Mouse (Mus musculus) cerebellum, adult 18-20 months (tissue): ENCODE measurements around the gene Ist1.

Source experiments
- DNase-seq, 2 experiments: peaks; one replicate each; pipeline ENCODE4 v3.0.0; 2021

The Ist1 gene

GRCm38 (mm10) chr8:109693146-109693900, at the start of gene Ist1:
Ist1 (minus strand) TSS chr8:109693260.
- DNase-seq = peak; percentile 98

- no peak for DNase-seq
Measured at GRCm38 (mm10) chr8:109738049-109738380, 45.0 kb upstream of the Ist1 start.

- DNase-seq = peak; percentile 79 to 89
Measured at GRCm38 (mm10) chr8:109737237-109738048, 44.4 kb upstream of the Ist1 start, which contains the start of gene Atxn1l. Atxn1l (minus strand) TSS chr8:109737739.

DNA sequence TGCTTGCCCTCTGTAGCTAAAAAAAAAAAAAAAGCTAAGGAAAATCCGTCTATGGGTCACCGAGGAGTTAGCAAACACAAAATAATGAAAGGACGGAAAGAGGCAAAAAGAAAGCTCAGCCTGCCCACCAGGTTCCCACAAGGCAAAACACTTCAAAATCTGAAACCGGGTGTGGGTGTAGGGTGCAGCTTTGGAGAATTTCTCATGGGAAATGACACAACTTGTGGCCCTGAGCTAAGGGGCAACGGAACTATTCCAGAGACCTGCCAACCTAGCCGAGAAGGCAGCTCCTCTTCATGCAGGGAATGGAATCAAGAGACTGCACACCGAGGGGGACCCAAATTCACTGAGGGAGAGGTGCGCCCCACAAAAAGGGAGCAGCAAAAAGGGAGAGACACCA, 43.8 kb upstream of the Ist1 start:
- no peak for DNase-seq

GRCm38 (mm10) chr8:109734018-109734417, 41.0 kb upstream of the Ist1 start:
- DNase-seq = no peak

GRCm38 (mm10) chr8:109731012-109731411, 38.0 kb upstream of the Ist1 start:
- no peak for DNase-seq

GRCm38 (mm10) chr8:109725106-109725505, 32.0 kb upstream of the Ist1 start:
- DNase-seq = no peak

- no peak for DNase-seq
Measured at GRCm38 (mm10) chr8:109714961-109715360, 21.9 kb upstream of the Ist1 start.

GRCm38 (mm10) chr8:109712521-109712920, 19.5 kb upstream of the Ist1 start:
- no peak for DNase-seq

GRCm38 (mm10) chr8:109707921-109708320, 14.9 kb upstream of the Ist1 start:
- no peak for DNase-seq

DNA sequence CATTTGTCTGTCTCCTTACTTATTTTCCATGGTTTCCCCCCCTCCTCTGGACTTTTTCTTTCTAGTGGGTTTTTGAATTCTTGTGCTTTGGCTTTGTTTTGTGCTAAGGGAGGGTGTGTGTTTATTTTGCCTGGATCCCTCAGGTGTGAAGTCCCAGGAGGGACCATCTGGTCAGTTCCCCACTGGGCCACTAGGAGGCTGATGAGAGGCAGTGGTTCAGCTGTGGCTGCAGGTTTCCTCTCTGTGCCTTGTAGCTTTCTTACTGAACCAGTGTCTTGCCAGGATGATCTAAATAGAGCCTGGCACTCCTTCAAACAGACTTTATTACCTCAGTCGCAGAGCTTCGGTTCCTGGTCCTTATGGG, 13.8 kb upstream of the Ist1 start:
- DNase-seq = peak; percentile 81

GRCm38 (mm10) chr8:109706076-109706873, 13.2 kb upstream of the Ist1 start:
- DNase-seq = peak; percentile 28 to 51

DNA sequence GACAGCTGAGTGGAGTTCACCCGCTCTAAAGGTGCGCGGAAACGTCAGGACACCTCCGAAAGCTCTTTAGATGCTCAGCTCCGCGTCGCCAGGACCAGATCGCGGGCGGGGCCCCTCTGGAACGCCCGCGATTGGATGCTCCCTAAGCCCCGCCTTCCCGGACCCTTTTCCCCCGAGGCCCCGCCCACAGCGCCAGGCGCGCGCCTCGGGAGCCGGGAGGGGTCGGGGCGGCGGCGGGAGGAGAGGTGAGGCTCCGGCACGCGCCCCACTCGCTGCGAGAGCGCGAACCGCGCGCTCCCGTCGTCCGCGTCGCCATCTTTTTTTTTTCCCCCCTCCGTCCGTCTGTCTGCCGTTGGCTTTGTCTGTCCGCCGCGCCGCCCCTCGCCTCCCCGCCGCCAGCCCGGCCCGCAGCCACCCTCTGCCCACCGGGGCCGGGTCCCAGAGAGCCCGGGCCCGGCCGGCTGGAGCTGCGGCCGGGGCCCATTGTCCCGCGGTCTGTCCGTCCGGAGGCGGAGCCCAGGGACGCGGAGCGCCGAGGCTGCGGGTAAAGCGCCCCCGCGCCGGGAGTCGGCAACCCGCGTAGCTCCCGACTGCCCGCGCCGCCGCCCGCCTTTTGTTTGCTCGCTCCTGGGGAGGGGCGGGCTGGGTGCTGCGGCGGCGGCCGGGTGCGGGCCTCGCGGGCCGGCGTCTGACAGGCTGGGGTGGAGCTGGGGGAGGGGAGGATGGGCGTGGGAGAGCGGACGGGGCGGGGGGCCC, 12.4 kb upstream of the Ist1 start, which contains the start of gene Zfp821:
Gene Zfp821 (plus strand): TSS at position 227 of the 756 bp plus-strand sequence.
- DNase-seq = peak; percentile 96 to 99

- peak in 1 of 2 experiments; percentile 20 for DNase-seq
Measured at GRCm38 (mm10) chr8:109704565-109705319, 11.7 kb upstream of the Ist1 start.

DNA sequence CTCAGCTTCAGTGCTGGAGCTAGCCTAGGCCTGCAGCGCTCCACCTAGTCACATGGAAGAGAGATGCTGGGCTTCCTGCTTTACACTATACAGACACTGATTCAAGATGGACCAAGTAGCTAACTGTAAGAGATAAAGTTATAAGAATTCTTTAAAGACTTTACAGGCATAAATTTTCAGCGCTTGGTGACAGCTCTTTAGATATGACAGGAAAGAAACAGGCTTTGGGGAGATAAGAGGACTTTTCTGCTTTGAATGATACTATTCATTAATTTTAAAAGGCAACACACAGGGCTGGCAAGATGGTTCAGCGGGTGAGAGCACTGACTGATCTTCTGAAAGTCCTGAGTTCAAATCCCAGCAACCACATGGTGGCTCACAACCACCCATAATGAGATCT, 5.4 kb upstream of the Ist1 start:
- DNase-seq = no peak

- no peak for DNase-seq
Measured at GRCm38 (mm10) chr8:109697754-109698153, 4.7 kb upstream of the Ist1 start.

DNA sequence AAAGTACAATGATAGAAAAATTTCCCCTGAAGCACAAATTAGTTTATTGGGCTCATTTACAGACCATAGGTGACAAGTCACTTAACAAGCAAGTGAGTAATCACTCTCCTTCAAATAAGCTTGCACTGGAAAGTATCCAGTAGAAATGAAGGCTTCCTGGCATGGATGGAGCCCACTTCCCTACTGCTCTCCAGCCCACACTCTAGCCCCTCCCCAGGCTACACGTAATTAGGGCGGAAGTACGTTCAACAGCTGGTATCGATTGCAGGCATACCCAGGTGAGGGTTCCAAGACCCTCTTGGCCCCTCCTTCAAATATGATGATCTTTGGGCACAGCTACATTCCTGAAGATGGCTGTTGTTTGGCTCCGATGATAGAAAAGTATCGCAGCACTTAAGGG, 1.1 kb upstream of the Ist1 start:
- DNase-seq = peak in 1 of 2 experiments; percentile 11

DNA sequence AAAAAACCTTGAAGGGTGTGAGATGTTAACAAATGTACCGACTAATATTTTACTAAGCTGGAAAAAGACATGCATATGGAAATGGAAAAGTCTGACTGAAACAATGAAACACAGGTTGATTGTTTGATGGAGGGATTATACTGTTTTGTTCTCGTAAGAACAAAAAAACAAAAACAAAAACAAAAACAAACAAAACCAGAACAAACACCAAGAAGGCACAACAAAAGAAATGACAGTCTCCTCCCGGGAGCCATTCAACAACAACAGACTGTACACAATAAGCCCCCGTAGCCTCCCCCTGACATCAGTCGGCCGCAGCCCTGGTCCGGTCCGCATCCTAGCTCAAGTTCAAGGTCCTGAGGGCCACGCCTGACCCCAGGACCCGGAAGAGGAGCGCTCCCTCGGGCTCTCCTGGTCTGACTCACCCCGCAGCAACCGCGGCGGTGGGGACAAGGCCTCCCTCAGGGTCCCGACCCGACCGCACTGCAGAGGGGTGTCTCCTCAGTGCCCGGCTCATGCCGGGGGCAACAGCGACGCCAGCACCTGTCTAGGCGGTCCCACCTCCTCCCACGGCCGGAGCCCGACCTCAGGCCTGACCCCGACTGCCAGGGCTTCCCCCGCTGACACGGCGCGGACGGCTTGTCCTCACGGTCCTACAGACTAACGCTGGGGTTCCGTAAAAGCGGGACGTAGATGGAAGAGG, 466 bp downstream of the Ist1 start:
- no peak for DNase-seq

- peak; percentile 16 to 23 for DNase-seq
Measured at GRCm38 (mm10) chr8:109691769-109692168, 1.3 kb downstream of the Ist1 start.

- no peak for DNase-seq
Measured at GRCm38 (mm10) chr8:109687248-109687647, 5.8 kb downstream of the Ist1 start.

DNA sequence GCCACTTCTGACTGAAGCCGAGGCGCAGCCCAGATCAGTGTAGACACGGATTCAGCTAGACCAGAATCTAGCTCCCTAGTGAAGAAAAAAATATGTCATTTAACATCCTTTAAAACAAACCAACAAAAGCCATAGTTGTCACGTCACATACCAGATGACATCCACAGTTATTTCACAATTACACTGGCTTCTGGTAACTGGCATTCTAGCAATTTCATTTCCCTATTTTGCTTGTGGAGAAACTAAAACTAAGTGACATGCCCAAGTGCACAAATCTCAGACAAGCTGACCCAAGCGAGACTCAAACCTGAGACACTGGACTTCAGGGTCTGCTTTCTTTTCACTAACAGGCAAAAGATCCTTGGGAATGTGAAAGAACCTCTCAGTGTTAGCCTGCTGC, 10.9 kb downstream of the Ist1 start:
- DNase-seq = no peak
